Mouse (Mus musculus): ENCODE measurements around the gene Ptges3.
"Not testable (repeated sequence)": the region's sequence is repeated elsewhere in the genome, so short reads cannot be mapped to it uniquely, and the experiment has no call there.

Ptges3 gene

GRCm38 (mm10) chr10:128058601-128059151, at the start of gene Ptges3:
Gene Ptges3 (plus strand): TSS chr10:128058954.
- peak; percentile 98 for DNase-seq (ENCODE audit: extremely low spot score)

- DNase-seq (ENCODE audit: extremely low spot score): no peak
Measured at GRCm38 (mm10) chr10:128009735-128010134, 49.0 kb upstream of the Ptges3 start.

GRCm38 (mm10) chr10:128015068-128015934, 43.5 kb upstream of the Ptges3 start, which contains the start of gene Prim1:
Gene Prim1 (plus strand): TSS chr10:128015168.
- DNase-seq (ENCODE audit: extremely low spot score): peak; percentile 89

GRCm38 (mm10) chr10:128022196-128022595, 36.6 kb upstream of the Ptges3 start:
- no peak for DNase-seq (ENCODE audit: extremely low spot score)

DNA sequence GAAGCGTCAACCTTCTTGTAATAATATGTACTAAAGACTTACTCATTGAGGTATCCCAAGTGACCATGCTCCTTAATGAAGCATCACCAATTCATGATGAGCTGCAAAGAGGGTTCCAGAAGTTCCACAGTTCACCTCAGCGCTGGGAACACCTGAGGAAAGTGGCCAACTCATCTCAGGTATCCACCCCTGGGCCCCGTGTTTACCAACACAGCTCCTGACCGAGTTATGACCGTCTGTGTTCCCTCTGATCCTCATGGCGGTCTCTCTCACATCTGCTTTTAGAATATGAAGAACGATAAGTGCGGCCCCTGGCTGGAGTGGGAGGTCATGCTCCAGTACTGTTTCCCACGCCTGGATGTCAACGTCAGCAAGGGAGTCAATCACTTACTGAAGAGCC, 35.3 kb upstream of the Ptges3 start:
- no peak for DNase-seq (ENCODE audit: extremely low spot score)

GRCm38 (mm10) chr10:128029931-128030330, 28.8 kb upstream of the Ptges3 start:
- no peak for DNase-seq (ENCODE audit: extremely low spot score)

DNA sequence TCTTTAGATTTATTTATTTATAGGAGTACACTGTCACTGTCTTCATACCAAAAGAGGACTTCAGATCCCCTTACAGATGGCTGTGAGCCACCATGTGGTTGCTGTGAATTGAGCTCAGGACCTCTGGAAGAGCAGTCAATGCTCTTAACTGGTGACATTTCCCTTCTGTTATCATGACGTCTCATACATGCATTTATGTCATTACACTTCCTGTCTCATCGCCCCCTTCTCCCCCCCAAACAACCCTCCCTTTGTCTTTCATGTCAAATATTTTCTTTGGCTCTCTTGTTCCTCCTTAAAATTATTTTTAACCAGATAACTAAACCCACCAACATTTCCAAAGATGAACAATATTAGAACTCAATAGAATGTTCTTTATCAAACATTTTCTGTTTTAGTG, 27.9 kb upstream of the Ptges3 start:
- DNase-seq (ENCODE audit: extremely low spot score): no peak

- DNase-seq (ENCODE audit: extremely low spot score): peak; percentile 31
Measured at GRCm38 (mm10) chr10:128036746-128037425, 21.9 kb upstream of the Ptges3 start.

- no peak for DNase-seq (ENCODE audit: extremely low spot score)
Measured at GRCm38 (mm10) chr10:128037921-128038320, 20.8 kb upstream of the Ptges3 start.

- no peak for DNase-seq (ENCODE audit: extremely low spot score)
Measured at GRCm38 (mm10) chr10:128039167-128039566, 19.6 kb upstream of the Ptges3 start.

- no peak for DNase-seq (ENCODE audit: extremely low spot score)
Measured at GRCm38 (mm10) chr10:128039858-128040257, 18.9 kb upstream of the Ptges3 start.

- no peak for DNase-seq (ENCODE audit: extremely low spot score)
Measured at GRCm38 (mm10) chr10:128040293-128040692, 18.5 kb upstream of the Ptges3 start.

DNA sequence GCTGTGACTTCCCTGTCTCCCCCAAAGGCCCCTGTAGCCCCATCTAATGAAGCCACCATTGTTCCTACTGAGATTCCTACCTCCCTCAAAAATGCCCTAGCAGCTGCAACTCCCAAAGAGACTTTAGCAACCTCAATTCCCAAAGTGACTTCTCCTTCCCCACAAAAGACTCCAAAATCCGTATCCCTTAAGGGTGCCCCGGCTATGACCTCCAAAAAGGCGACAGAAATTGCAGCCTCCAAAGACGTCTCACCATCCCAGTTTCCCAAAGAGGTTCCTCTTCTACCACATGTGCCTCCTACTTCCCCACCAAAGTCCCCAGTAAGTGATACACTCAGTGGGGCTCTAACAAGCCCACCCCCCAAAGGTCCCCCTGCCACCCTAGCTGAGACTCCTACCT, 17.1 kb upstream of the Ptges3 start:
- DNase-seq (ENCODE audit: extremely low spot score): no peak

GRCm38 (mm10) chr10:128042466-128042865, 16.3 kb upstream of the Ptges3 start:
- DNase-seq (ENCODE audit: extremely low spot score): no peak

DNA sequence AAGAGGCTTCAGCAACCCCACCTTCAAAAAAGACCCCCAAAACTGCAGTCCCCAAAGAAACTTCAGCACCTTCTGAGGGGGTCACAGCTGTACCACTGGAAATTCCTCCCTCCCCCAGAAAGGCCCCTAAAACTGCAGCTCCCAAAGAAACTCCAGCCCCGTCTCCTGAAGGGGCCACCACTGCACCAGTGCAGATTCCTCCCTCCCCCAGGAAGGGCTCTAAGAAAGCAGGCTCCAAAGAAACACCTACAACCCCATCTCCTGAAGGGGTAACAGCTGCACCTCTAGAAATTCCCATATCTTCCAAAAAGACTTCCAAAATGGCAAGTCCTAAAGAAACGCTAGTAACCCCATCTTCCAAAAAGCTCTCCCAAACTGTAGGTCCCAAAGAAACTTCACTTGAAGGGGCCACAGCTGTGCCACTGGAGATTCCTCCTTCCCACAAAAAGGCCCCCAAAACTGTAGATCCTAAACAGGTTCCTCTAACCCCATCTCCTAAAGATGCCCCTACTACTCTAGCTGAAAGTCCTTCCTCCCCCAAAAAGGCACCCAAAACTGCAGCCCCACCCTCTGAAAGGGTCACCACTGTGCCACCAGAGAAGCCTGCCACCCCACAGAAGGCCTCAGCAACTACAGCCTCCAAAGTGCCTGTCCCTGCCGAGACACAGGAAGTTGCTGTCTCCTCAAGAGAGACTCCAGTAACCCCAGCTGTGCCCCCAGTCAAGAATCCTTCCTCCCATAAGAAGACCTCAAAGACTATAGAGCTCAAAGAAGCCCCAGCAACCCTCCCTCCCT, 15.5 kb upstream of the Ptges3 start:
- no peak for DNase-seq (ENCODE audit: extremely low spot score)

DNA sequence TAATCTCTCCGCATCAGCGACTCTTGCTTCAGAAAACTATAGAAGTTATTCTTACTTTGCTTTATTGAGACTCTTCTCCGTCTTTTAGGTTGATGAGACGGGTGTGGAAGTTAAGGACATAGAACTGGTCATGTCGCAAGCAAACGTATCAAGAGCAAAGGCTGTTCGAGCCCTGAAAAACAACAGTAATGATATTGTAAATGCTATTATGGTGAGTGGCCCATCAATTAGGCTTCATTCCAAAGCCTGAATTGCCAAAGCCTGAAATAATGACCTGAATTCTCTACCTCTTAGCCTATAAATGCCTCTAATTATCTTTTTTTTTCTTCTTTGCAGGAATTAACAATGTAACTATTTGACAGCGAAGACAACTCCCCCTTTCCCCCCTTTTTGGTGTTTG, 10.6 kb upstream of the Ptges3 start:
- no peak for DNase-seq (ENCODE audit: extremely low spot score)

DNA sequence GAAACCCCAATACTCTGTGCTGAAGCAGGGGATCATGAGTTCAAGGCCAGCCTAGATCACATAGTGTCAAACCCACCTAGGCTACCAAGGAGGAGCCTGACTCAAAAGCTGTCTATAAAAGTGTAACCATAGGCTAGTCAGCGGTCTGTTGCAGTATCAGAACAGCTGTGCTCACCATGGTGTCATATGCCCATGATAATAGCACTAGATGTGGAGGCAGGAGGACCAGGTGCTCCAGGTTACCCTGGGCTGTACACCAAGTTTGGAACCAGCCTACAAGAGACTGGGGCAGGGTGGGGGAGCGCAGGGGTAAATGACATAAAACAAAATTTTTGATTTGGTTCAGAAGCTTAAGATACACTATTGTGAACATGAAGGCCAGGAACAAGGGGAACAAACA, 9.0 kb upstream of the Ptges3 start:
- no peak for DNase-seq (ENCODE audit: extremely low spot score)

DNA sequence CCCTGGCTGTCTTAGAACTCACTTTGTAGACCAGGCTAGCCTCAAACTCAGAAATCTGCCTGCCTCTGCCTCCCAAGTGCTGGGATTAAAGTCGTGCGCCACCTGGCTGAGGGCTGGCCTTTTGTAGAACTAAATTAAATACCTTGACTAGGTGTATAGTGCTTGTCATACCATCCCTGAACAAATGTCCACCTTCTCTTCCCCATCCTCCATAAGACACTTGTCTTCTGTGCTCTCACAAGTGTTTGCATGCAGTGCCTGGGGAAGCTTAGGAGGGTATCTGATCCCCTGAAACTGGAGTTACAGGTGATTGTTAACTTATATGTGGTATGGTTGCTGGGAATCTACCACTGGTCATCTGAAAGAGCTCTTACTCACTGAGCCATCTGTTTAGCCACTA, 8.4 kb upstream of the Ptges3 start:
- DNase-seq (ENCODE audit: extremely low spot score): no peak

GRCm38 (mm10) chr10:128051589-128051988, 7.2 kb upstream of the Ptges3 start:
- DNase-seq (ENCODE audit: extremely low spot score): no peak

DNA sequence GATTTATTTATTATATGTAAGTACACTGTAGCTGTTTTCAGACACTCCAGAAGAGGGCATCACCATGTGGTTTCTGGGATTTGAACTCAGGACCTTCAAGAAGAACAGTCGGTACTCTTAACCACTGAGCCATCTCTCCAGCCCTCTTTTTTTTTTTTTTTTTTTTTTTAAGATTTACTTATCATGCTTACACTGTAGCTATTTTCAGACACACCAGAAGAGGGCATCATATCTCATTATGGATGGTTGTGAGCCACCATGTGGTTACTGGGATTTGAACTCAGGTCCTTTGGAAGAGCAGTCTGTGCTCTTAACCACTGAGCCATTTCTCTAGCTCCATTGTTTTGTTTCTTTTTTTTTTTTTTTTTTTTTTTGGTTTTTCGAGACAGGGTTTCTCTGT, 6.6 kb upstream of the Ptges3 start:
- DNase-seq (ENCODE audit: extremely low spot score): not testable (repeated sequence)

GRCm38 (mm10) chr10:128053001-128053400, 5.8 kb upstream of the Ptges3 start:
- DNase-seq (ENCODE audit: extremely low spot score): no peak

DNA sequence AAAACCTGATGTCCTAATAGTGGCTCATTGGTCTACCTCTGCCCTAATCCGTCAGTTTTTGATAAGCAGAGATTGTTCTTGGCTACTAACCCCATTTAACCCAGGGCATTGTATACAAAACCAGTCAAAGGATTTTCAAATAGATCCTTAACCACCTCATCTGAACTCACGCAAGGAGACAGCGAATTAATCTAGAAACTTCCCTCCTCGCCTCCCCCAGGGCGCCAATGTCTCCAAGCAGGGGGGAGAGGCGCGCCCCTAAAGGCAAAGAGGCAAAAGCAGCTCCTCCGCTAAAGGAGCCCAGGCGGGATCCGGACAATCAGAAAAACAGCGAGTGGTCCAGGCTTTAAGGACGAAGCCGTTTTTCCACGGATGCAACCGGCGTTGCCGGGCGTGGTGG, 570 bp upstream of the Ptges3 start:
- no peak for DNase-seq (ENCODE audit: extremely low spot score)

All from embryo, embryonic 9.5 days (tissue).